Comparison of ENCODE assay signal across 16 mouse cellular contexts in genomic region chr1:93268246-93268645, GRCm38 (mm10).
"Had no signal": no experiment of that assay in that cellular context is flagged by ENCODE, and none has a peak within 500 bp of the region (broad histone marks: within the 10 kb centered on the region; RNA-seq: fewer than 3 reads in every experiment).

No protein-coding gene starts in this region.

- H3K4me2 ChIP-seq: neural tube, embryonic 13.5 days; neural tube, embryonic 15.5 days; stomach, embryonic 15.5 days had no signal

- H3K9me3 ChIP-seq: neural tube, embryonic 13.5 days; neural tube, embryonic 15.5 days; stomach, embryonic 15.5 days had no signal

- H3K27me3 ChIP-seq: neural tube, embryonic 13.5 days; neural tube, embryonic 15.5 days; stomach, embryonic 15.5 days had no signal

- H3K9ac ChIP-seq: neural tube, embryonic 13.5 days; neural tube, embryonic 15.5 days; stomach, embryonic 15.5 days had no signal

- H3K4me3 ChIP-seq: neural tube, embryonic 13.5 days; neural tube, embryonic 15.5 days; stomach, embryonic 15.5 days had no signal

- H3K36me3 ChIP-seq: neural tube, embryonic 13.5 days; neural tube, embryonic 15.5 days; stomach, embryonic 15.5 days had no signal

- DNase-seq: retina, postnatal 1 day; right cerebral cortex, adult 18-20 months; right cerebral cortex, postnatal 14 days; right cerebral cortex, postnatal 25 days; right cerebral cortex, postnatal 4 days; spleen, adult 18-20 months; thymus, adult 18-20 months; thymus, adult 2 months; thymus, postnatal 14 days; thymus, postnatal 25 days; thymus, postnatal 36 days; thymus, postnatal 4 days had no signal

- H3K4me1 ChIP-seq: stomach, embryonic 15.5 days had no signal

- H3K27ac ChIP-seq: neural tube, embryonic 13.5 days; neural tube, embryonic 15.5 days; stomach, embryonic 15.5 days; stomach, postnatal 0 days had no signal
